Mouse (Mus musculus) embryonic facial prominence, embryonic 10.5 days (tissue): ENCODE measurements around the gene Wdr5b. TPM values are rescaled to one million over a fixed set of nuclear protein-coding genes. Genes with fewer than 3 reads are reported as not detected.
"Not testable (repeated sequence)": the region's sequence is repeated elsewhere in the genome, so short reads cannot be mapped to it uniquely, and the experiment has no call there.

Experiments
- DNase-seq: peaks from one replicate; pipeline ENCODE4 v3.0.0-alpha.2; 2017; ENCODE audit warnings: low spot score
- H3K27ac ChIP-seq: fragments of 300-500 bp; sonication (generic); replicated peaks from 2 replicates; pipeline ENCODE4 v1.5.1; 2016; ENCODE audit warnings: mild to moderate bottlenecking
- H3K27me3 ChIP-seq: fragments of 300-500 bp; sonication (generic); replicated peaks from 2 replicates; pipeline ENCODE4 v1.6.1; 2016; ENCODE audit warnings: low read depth, mild to moderate bottlenecking; ENCODE audit not compliant: poor library complexity, severe bottlenecking
- H3K36me3 ChIP-seq: fragments of 300-500 bp; sonication (generic); replicated peaks from 2 replicates; pipeline ENCODE4 v1.6.1; 2016; ENCODE audit warnings: mild to moderate bottlenecking, moderate library complexity
- H3K4me1 ChIP-seq: fragments of 300-500 bp; sonication (generic); 2 replicates; pipeline ENCODE4 v1.6.1; 2016
- H3K4me3 ChIP-seq: fragments of 300-500 bp; sonication (generic); 2 replicates; pipeline ENCODE4 v1.5.1; 2016; ENCODE audit warnings: mild to moderate bottlenecking, moderate library complexity
- H3K9me3 ChIP-seq: fragments of 300-500 bp; sonication (generic); 2 replicates; pipeline ENCODE4 v1.6.1; 2016; ENCODE audit warnings: mild to moderate bottlenecking
- WGBS: fragments of 180-500 bp; shearing (Covaris S2); methylation state at CpG from one replicate; pipeline ENCODE4 v1.1.7; 2016; 5-methylcytosine and 5-hydroxymethylcytosine counted together
- polyA plus RNA-seq: library from polyadenylated mRNA; unstranded; fragments of >200 nt; fragmentation: Nextera tagmentation; extraction: Ambion mirVana; gene quantifications from 2 replicates; pipeline ENCODE4 v1.2.1, GENCODE M21; 2016

Wdr5b gene
- polyA plus RNA-seq, 1 experiment from 2014 or later: 7.8 TPM

DNA sequence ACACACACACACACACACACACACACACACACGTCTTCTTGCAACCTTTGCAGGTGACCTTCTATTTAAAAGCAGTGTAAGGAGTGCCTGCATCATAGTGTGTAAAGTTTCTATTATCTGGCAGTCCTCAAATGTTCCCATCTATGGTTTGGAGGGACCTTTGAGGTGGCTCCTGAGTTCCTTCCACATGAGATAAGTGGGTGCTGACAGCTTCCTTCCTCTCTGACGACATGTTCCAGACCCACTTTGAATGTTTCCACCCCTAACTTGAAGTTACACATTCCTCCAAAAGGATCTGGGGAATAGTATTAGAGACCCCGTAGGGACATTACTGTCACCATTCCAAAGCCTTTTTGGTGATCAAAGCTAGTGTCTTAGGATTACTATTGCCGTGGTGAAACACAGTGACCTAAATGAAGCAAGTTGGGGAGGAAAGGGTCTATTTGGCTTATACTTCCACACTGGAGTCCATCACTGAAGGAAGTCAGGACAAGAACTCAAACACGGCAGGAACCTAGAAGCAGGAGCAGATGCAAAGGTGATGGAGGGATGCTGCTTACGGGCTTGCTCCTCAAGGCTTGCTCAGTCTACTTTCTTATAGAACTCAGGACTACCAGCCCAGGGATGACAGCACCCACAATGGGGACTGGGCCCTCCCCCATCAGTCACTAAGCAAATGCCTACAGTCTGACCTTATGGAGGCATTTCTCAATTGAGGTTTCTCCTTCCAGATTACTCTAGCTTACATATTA lies 12.7 kb downstream of the Wdr5b start:
- no peak for DNase-seq
- Histone ChIP-seq H3K4me1 (peaks cover 7% of the 10 kb centered on the region), H3K9me3 (no peaks in the 10 kb centered on the region), H3K27me3 (no peaks in the 10 kb centered on the region), H3K27ac (no peak overlapping the region), H3K36me3 (peaks cover 78% of the 10 kb centered on the region), H3K4me3 (no peak overlapping the region)
- 88% methylated on average over 6 of the region's 6 CpGs for WGBS

GRCm38 (mm10) chr16:36054920-36055319 lies 13.9 kb downstream of the Wdr5b start:
- no peaks in the 10 kb centered on the region for H3K27me3 ChIP-seq
- H3K36me3 ChIP-seq: peaks cover 66% of the 10 kb centered on the region
- H3K4me3 ChIP-seq: no peak overlapping the region
- H3K4me1 ChIP-seq: peaks cover 7% of the 10 kb centered on the region
- DNase-seq: no peak
- no peak overlapping the region for H3K27ac ChIP-seq
- 94% methylated on average over 8 of the region's 8 CpGs for WGBS
- H3K9me3 ChIP-seq: no peaks in the 10 kb centered on the region

DNA sequence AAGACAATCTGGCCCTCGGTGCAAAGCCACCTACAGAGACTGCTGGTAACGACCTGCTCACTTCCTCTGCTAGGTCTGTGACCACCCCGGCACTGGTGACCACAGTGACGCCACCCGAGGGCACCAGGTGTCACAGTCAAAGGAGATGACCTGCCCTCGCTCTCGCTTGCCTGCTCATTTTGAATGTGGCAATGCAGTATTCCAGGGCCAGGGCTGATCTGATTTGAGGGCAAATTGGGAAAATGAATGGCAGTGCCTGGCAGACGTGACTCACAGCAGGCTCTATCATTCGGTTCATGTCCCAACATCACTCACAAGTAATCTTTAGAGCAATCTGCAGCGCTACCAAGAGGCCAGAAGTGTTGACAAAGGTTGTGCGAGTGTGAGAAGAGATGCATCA lies 15.4 kb downstream of the Wdr5b start:
- H3K27me3 ChIP-seq: no peaks in the 10 kb centered on the region
- H3K4me3 ChIP-seq: no peak overlapping the region
- 86% methylated on average over 11 of the region's 11 CpGs for WGBS
- no peak for DNase-seq
- no peak overlapping the region for H3K27ac ChIP-seq
- no peaks in the 10 kb centered on the region for H3K9me3 ChIP-seq
- peaks cover 57% of the 10 kb centered on the region for H3K36me3 ChIP-seq
- peaks cover 7% of the 10 kb centered on the region for H3K4me1 ChIP-seq

GRCm38 (mm10) chr16:36057933-36058475 lies 17.0 kb downstream of the Wdr5b start:
- peaks cover 45% of the 10 kb centered on the region for H3K36me3 ChIP-seq
- H3K27ac ChIP-seq: no peak overlapping the region
- H3K4me1 ChIP-seq: peaks cover 7% of the 10 kb centered on the region
- no peak overlapping the region for H3K4me3 ChIP-seq
- DNase-seq: no peak
- no peaks in the 10 kb centered on the region for H3K9me3 ChIP-seq
- 86% methylated on average over 8 of the region's 8 CpGs for WGBS
- no peaks in the 10 kb centered on the region for H3K27me3 ChIP-seq

- peaks cover 30% of the 10 kb centered on the region for H3K36me3 ChIP-seq
- WGBS: 86% methylated on average over 1 of the region's 1 CpGs
- H3K4me1 ChIP-seq, H3K9me3 ChIP-seq, H3K27ac ChIP-seq, H3K4me3 ChIP-seq, H3K27me3 ChIP-seq, DNase-seq: not testable (repeated sequence)
Observed at GRCm38 (mm10) chr16:36062534-36062933, 21.5 kb downstream of the Wdr5b start.

DNA sequence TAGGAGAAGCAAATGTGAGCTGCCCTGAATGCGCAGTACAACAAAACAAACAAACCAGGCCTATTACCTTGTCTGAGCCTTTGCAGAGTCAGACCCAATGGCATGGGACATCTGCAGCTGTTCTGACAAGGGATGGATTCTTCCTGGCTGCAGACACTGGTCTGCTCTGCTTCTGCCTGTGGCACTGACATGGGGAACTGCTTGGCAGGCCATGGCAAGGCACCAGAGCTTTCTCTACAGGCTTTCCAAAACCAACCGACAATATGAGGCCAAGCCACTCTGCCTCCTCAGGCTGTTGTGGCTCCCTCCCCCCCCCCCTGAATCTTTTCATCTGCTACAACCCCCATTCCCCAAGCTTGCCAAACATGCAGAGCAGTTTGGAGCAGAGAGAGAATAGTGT lies 22.3 kb downstream of the Wdr5b start:
- WGBS: 69% methylated on average over 2 of the region's 2 CpGs
- H3K27me3 ChIP-seq: no peaks in the 10 kb centered on the region
- H3K36me3 ChIP-seq: peaks cover 37% of the 10 kb centered on the region
- H3K4me1 ChIP-seq: peaks cover 11% of the 10 kb centered on the region
- no peak overlapping the region for H3K4me3 ChIP-seq
- no peak for DNase-seq
- no peak overlapping the region for H3K27ac ChIP-seq
- no peaks in the 10 kb centered on the region for H3K9me3 ChIP-seq

DNA sequence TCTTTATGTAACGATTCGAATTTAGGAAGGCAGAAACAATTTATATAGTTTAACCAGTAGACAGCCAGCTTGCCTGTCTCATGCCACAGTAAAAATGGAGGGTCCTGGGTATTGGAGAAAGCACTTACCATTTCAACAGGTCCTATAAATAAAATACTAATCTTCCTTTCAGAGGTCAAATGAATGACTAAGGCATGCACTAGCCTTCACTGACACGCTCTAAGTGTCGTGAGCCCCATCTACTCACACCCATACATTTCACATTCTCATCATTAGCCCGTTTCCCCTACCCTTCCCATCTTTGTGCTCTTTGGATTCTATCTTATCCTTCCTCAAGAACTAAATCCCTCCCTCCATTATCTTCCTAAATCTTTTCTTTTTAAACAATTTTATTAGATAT lies 23.9 kb downstream of the Wdr5b start:
- H3K4me3 ChIP-seq: no peak overlapping the region
- no peaks in the 10 kb centered on the region for H3K27me3 ChIP-seq
- DNase-seq: no peak
- H3K27ac ChIP-seq: no peak overlapping the region
- 88% methylated on average over 5 of the region's 5 CpGs for WGBS
- H3K4me1 ChIP-seq: peaks cover 22% of the 10 kb centered on the region
- H3K36me3 ChIP-seq: peaks cover 44% of the 10 kb centered on the region
- no peaks in the 10 kb centered on the region for H3K9me3 ChIP-seq

DNA sequence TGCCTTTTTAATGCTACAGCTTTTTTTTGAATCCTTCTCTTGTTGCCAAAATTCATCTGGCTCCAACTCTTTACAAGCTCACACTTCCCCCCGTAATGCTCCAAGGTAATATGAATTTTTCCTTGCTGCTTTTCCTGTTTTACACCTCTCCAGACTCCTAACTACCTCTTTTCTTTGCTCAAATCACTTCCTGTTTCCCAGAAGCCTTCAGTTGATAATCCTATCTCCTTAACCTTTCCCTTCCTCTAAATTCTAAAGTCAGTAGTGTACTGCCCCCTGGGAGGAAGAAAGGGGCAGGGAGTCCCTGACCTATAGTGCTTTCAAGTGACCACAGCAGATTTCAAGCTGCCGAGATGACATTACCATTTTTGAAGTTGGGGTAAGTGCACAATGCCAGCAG lies 26.7 kb downstream of the Wdr5b start:
- H3K27ac ChIP-seq: no peak overlapping the region
- no peak for DNase-seq
- peaks cover 27% of the 10 kb centered on the region for H3K4me1 ChIP-seq
- H3K27me3 ChIP-seq: no peaks in the 10 kb centered on the region
- no peak overlapping the region for H3K4me3 ChIP-seq
- H3K36me3 ChIP-seq: peaks cover 34% of the 10 kb centered on the region
- WGBS: 59% methylated on average over 2 of the region's 2 CpGs
- H3K9me3 ChIP-seq: no peaks in the 10 kb centered on the region

DNA sequence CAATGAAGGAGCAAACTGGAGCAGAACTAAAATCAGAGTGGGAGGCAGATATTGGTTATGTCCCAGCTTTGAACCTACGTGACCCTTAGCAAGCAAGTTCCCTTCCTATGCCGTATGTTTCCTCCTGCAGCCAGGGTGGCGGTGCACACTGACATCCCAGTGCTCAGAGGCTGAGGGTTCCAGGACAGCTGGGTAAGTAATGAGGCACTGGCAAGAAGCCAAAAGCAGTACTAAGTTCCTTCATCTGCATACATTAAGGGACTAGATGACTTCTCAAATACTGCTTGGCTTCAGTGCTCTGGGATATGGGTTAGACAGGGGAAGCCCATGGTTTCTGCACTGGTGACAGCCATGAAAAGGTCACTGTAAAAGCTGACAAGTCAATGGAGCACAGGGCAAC lies 27.4 kb downstream of the Wdr5b start:
- WGBS: 74% methylated on average over 3 of the region's 3 CpGs
- H3K36me3 ChIP-seq: peaks cover 31% of the 10 kb centered on the region
- no peak overlapping the region for H3K4me3 ChIP-seq
- DNase-seq: no peak
- H3K27ac ChIP-seq: no peak overlapping the region
- H3K27me3 ChIP-seq: no peaks in the 10 kb centered on the region
- no peaks in the 10 kb centered on the region for H3K9me3 ChIP-seq
- peaks cover 30% of the 10 kb centered on the region for H3K4me1 ChIP-seq

DNA sequence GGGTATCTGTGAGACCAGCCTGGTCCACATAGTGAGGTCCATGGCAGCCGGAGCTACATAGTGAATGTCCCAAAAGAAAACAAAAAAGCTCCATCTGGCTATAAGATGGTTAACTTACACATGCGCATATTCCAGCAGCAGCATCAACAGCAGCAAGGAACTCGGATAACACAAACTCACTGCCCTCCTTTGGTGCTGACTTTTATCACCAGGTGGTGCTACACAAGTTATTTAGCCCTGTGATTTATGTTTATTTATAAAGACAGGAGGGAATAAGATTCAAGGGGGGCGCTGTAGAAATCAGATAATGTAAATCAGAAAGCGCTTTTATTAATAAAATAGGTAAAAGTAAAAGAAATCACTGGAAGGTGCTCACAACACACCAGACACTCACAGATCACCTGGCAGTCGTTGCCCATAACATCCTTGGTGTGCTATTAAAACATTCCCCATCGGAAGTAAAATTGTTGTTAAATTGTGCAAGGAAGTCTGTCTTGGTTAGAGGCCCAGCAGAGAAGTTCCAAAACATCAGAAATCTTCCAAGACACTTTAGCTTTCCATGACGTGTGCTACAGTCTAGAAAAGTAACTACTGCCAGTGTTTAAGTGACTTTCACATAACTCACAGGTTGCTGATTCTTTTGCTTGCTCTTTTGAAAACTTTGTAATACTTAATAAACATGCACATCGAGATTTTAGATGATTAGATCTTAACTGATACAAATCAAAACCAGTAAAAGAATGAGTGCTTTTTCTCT lies 29.0 kb downstream of the Wdr5b start:
- H3K4me1 ChIP-seq: peaks cover 30% of the 10 kb centered on the region
- 50% methylated on average over 9 of the region's 9 CpGs for WGBS
- no peak for DNase-seq
- H3K27ac ChIP-seq: peak overlapping the region; percentile 98; the same call in 1 of the 2 replicates
- H3K27me3 ChIP-seq: no peaks in the 10 kb centered on the region
- peaks cover 32% of the 10 kb centered on the region for H3K36me3 ChIP-seq
- H3K9me3 ChIP-seq: no peaks in the 10 kb centered on the region
- H3K4me3 ChIP-seq: peak overlapping the region; percentile 83

DNA sequence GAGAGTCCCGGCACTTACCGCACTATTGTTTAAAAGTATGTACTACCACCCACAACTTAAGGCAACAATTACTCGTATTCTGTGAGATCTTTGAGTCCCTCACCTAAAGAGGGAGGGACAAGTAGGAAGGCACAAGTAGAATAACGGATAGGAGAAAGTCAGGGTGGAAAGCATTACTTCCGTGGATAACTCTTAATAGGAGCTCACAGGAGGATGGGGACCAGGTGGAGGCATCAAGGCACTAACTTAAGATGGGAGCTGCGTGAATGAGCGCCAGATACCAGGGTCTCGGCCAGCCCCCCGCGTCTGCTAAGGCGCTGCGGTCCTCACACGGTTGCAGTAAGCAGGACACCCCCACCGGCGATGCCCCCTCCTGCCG lies 30.1 kb downstream of the Wdr5b start:
- Histone ChIP-seq H3K27me3 (no peaks in the 10 kb centered on the region), H3K4me3 (peak overlapping the region; percentile 83), H3K9me3 (no peaks in the 10 kb centered on the region), H3K36me3 (peaks cover 27% of the 10 kb centered on the region), H3K27ac (peak overlapping the region; percentile 98), H3K4me1 (peaks cover 30% of the 10 kb centered on the region)
- under 1% methylated on average over 16 of the region's 16 CpGs for WGBS
- no peak for DNase-seq

GRCm38 (mm10) chr16:36071450-36072379 lies 30.7 kb downstream of the Wdr5b start, which contains the start of the genes Fam162a and Ccdc58:
TSS of gene Fam162a (minus strand) at chr16:36071594.
TSS of gene Ccdc58 (plus strand) at chr16:36071685.
- no peaks in the 10 kb centered on the region for H3K9me3 ChIP-seq
- peaks cover 26% of the 10 kb centered on the region for H3K36me3 ChIP-seq
- H3K4me3 ChIP-seq: peak within 1 kb of the TSS; percentile 83
- peak within 1 kb of the TSS; percentile 98 for H3K27ac ChIP-seq
- H3K27me3 ChIP-seq: no peaks in the 10 kb centered on the region
- under 1% methylated on average over 81 of the region's 81 CpGs for WGBS
- peaks cover 30% of the 10 kb centered on the region for H3K4me1 ChIP-seq
- DNase-seq: peak; percentile 94
